Mouse (Mus musculus) gastrocnemius, postnatal 10 days (tissue): ENCODE measurements around the gene Lsm7. TPM values are rescaled to one million over a fixed set of nuclear protein-coding genes. Genes with fewer than 3 reads are reported as not detected.

ENCODE experiments used
- DNase-seq: peaks from one replicate; pipeline ENCODE4 v3.0.0; 2021; ENCODE audit warnings: mixed read lengths
- total RNA-seq, 2 experiments: library from RNA; stranded (reverse); gene quantifications; 2 replicates each; pipeline ENCODE4 v1.2.3; 2021

The Lsm7 gene
- total RNA-seq, 2 experiments from 2014 or later = 36.8 to 42.4 TPM

- no peak for DNase-seq
Measured at GRCm38 (mm10) chr10:80876594-80876993, 21.6 kb upstream of the Lsm7 start.

DNA sequence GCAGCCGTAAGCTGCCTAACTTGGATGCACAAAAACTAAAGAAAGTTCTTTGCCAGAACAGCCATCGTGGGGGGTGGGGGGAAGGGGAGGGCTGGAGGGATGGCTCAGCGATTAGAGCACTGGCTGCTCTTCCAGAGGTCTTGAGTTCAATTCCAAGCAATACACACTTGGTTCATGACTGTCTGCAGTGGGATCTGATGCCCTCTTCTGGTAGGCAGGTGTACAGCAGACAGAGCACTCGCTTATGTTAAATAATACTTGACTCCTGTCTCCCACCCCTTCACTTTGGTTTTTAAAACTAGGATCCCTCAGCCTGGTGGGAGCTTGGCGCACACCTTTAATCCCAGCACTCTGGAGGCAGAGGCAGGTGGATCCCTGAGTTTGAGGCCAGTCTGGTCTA, 21.0 kb upstream of the Lsm7 start:
- DNase-seq = peak; percentile 48

GRCm38 (mm10) chr10:80874035-80874434, 19.0 kb upstream of the Lsm7 start:
- DNase-seq = no peak

- no peak for DNase-seq
Measured at GRCm38 (mm10) chr10:80871581-80871980, 16.6 kb upstream of the Lsm7 start, which contains the start of gene Tmprss9. Tmprss9 (plus strand) TSS chr10:80871848.

- DNase-seq = no peak
Measured at GRCm38 (mm10) chr10:80870993-80871392, 16.0 kb upstream of the Lsm7 start.

DNA sequence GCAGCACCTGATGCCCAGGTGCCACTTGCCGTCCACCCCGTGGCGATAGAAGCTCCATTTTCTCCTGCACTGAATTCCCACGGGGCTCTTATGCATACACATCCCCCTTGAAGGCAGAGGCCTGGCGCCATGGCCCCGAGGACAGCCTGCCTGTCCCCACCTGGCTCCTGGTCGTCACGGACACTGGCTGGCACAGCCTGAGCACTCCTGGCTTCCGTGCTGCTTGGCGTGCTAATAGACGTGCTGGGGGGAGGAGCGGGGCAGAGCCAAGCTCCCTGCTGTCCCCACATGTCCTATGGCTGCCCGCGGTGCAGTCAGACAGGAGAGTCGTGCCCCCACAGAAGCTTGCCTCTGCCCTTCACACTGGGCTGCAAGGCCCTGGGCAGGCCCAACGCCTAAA, 9.4 kb upstream of the Lsm7 start:
- DNase-seq = peak; percentile 51

GRCm38 (mm10) chr10:80862305-80862704, 7.3 kb upstream of the Lsm7 start:
- DNase-seq = no peak

GRCm38 (mm10) chr10:80858350-80858935, 3.4 kb upstream of the Lsm7 start:
- no peak for DNase-seq

GRCm38 (mm10) chr10:80857848-80858247, 2.8 kb upstream of the Lsm7 start:
- DNase-seq = no peak

DNA sequence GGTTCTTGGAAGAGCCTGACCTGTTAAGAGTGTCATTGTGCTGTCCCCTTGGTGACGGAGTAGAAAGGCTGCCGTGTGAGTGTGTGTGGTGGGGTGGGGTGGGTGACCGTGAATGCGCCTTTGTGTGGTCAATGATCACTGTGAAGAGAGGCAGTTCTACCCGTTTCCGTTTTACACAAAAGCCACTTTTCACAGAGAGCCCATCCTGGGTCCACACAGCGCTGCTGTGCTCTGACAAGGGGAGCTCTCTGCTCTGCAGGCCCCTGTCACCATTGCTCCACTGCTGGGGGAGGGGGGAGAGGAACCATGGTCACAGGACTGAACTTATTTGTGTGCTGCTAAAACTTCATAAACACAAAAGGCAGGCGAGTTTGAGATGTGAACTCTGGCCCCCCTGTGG, 2.4 kb upstream of the Lsm7 start:
- DNase-seq = no peak

DNA sequence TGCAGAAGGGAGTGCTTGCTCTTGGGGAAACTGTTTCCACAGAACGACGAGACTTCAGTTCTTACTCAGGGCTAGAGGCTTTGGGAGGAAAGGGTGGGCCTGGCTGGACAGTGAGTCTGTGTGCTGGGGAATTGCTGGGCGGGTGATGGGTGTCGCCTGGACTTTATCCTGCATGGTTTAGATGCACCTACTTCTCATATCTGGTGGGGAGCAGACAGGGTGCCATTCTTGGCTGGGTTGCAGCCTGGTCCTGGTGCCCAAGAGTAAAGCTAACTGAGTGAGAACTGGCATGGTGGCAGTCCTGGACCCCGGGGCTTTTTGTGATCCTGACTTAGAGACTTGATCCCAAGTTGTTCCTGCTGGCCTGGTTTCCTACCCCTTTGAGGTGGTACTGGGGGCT, 1.9 kb upstream of the Lsm7 start:
- no peak for DNase-seq

DNA sequence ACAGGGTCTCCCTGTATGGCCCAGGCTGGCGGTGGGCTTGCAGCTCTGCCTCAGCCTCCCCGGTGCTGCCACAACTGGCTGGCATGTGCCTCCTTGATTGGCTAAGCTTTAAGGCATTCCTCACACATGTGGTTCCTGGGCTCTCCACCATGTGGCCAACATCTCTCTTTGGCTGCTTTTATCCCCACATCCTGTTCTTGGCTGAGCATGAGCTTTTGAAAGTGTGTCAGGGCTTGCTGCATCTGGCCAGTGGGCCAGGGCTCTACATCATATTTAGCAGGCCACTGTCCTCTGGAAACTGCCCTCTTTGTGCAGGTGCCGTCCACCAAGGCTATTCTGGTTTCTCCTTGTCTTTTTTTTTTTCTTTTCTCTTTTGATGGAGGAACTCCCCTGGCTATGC, 1.3 kb upstream of the Lsm7 start:
- DNase-seq = no peak

DNA sequence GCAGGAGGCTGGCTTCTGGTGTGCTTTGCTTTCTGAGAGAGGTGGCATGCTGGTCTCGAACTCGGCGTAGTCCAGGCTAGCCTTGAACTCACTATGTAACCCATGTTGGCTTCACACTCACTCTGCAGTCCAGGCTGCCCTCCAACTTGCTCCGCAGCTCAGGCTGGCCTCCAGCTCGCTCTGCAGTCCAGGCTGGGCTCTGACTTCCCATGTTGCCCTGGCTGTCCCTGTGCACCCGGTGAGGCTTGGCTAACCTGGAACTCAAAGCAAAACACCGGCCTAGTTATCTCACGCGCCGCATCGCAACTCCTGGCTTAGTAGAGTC, 702 bp upstream of the Lsm7 start:
- no peak for DNase-seq

- DNase-seq = peak; percentile 63
Measured at GRCm38 (mm10) chr10:80848571-80848970, 6.4 kb downstream of the Lsm7 start.

GRCm38 (mm10) chr10:80845732-80846131, 9.3 kb downstream of the Lsm7 start:
- no peak for DNase-seq

DNA sequence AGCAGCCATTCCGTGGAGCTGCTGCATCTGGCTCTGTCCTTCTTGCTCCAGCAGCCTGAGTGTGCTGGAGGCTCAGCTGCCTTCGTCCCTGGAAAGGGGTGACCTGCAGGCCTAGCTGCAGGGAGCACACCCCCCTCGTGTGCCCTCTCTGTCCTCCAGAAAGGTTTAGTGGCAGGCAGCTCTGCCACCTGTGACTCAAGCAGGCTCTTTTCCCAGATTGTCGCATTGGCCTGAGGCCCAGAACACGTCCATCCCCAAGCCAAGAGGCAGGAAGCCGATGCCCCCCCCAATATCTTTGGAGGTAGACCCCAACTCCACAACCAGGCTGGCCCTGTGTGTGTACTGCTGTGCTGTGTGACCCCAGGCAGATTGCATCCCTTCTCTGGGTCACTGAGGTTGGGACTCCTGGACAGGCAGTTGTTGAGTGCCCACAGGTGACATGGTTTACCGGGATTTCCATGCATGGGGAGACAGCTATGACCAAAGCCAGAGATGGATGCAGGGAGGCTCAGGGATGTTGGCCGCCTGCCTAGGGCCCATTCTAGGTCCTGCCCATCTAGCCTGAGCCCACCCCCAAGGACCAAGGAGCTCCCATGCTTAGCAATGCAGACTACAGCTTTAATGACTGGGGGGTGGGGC, 9.8 kb downstream of the Lsm7 start:
- no peak for DNase-seq

DNA sequence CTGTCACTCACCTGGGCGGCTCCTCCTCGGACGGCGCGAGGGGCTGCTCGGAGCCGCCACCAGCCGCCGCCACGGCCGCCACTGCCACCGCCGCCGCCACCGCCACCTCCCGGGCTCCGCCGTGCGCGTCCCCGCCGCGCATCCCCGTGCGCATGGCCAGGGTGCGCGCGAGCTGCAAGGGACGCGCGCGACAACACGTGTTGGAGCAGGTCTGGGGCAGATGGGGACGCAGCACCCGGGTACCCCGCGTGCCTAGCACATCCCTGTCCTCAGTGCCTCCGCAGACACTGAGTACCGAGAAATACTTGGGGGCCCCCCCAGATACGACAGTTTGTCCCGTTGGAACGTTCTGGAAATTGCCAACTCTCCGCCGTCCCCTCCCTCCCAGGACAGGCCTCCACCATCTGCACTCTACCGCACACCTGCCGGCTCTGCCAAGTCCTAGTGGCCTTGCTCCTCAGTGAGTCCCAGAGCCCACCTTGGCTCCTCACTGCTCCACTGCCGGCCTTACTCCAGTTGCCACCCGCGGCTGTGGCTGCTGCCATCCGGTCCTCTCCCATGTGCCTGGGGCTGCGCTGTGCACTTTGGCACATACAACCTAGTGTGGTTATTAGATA, 11.0 kb downstream of the Lsm7 start, which contains the start of gene Lingo3:
TSS of gene Lingo3 (minus strand) at position 109 of the 617 bp plus-strand sequence.
- DNase-seq = peak; percentile 51

GRCm38 (mm10) chr10:80843087-80843930, 11.7 kb downstream of the Lsm7 start:
- DNase-seq = no peak

GRCm38 (mm10) chr10:80842334-80842733, 12.7 kb downstream of the Lsm7 start:
- no peak for DNase-seq

GRCm38 (mm10) chr10:80841685-80842084, 13.3 kb downstream of the Lsm7 start:
- DNase-seq = no peak

GRCm38 (mm10) chr10:80839848-80840247, 15.2 kb downstream of the Lsm7 start:
- DNase-seq = no peak

DNA sequence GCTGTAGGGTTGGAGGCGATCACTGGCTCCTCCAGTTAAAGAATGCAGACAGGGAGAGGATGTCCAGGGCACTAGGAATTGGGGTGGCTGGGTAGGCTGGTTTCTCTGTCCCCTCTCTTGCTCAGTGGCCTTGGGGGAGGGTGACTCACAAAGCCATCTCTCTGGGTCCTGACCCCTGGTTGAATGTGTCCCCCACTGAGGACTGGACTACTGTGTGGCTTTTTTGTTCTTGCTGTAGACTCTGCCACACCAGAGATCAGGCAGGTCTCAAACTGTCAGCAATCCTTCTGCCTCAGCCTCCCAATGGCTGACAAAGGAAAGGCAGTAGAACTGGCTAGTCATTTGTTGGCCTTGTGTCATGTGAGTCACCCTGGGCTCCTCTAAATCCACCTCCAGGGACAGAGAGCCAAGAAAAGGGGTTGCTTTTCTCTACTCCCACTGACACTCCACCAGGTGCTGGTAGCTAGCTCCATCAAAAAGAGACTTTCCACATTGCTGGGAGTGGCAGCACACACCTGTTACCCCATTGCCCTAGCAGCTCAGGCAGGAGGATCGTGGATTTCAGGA, 16.6 kb downstream of the Lsm7 start:
- no peak for DNase-seq

GRCm38 (mm10) chr10:80837827-80838226, 17.2 kb downstream of the Lsm7 start:
- DNase-seq = no peak
